Mouse (Mus musculus) lung, adult 18-20 months (tissue): ENCODE data around the gene Map3k10.
"Not testable (repeated sequence)": the region's sequence is repeated elsewhere in the genome, so short reads cannot be mapped to it uniquely, and the experiment has no call there.

Experiments
- DNase-seq, 2 experiments: peaks; one replicate each; pipeline ENCODE4 v3.0.0; 2022; ENCODE audit warnings: mixed read lengths in 2 of 2

Map3k10 gene

DNA sequence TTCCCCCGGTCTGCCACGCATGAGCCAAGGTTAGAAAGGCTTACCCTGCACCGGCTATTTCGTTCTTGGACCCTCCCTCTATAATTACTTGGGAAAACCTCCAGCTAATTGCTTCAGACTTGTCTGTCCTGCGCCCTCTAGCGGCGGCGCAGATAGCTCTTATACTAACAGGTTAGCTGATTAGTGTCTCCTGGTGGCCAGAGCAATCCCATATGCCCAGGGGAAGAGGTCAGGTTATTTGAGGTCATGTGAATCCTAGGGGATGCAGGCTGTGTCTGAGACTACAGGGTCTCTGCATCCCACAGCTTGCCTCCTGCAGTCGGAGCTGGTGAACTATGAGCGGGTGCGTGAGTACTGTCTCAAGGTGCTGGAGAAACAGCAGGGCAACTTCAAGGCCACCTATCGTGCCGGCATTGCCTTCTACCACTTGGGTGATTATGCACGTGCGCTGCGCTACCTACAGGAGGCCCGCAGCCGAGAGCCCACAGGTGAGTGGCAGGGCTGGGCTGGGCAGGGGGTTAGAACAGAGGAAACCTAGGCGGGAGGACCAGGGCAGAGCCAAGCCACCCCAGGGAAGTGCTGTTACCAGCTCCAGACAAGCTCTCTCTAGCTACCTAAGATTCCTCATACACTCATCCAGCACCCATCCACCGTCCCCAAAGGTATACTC is 19.7 kb downstream of the Map3k10 start:
- peak in 1 of 2 experiments; percentile 20 for DNase-seq

DNA sequence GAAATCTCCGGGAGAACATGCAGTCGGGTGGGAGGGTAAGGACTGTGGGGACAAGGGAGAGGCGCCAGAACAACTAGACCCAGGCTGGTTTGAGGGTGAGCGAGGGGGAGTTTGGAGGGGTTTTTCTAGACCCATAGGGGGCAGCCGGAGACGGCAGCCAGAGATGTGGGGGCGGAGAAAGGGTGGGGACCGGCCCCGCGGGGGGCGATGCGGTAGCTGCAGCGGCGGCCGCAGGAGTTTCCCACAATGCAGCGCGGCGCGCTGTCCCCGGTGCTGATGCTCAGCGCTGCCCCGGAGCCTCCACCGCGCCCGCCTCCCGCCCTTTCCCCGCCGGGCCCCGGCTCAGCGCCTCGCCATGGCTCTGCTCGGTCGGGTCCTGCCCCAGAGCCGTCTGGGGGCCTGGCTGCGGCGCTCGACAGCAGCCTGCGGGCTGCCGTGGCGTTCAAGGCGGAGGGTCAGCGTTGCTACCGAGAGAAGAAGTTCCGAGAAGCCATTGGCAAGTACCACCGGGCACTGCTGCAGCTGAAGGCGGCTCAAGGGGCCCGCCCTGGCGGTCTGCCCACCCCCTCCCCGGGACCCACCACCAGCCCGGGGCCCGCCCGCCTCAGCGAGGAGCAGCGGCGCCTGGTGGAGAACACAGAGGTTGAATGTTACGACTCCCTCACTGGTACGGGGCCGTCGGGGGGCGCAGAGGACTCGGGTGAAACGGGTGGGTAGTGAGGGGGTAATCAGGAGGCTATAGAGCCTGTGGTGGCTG is 20.5 kb downstream of the Map3k10 start, which contains the start of gene Ttc9b:
TSS of gene Ttc9b (plus strand) at position 235 of the 757 bp plus-strand sequence.
- peak in 1 of 2 experiments; percentile 5 for DNase-seq

DNA sequence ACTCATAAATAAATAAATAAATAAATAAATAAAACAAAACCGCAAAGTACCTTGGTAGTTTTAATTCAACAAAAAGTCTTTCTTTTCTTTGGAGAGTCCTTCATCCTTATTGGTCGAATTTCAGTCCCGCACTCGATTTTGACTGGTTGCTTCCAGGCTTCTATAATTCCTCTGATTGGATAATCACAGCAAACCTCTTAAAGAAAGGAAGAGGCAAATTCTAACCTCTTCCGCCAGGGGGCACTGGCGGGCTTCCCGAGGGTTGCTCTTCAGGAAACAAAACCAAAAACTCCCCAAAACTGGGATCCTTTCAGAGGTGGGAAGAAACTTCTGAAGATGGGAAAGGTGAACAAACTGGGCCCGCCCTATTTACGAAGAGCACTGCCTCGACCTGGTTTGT is 23.4 kb downstream of the Map3k10 start:
- DNase-seq, result peak; percentile 52 to 71

DNA sequence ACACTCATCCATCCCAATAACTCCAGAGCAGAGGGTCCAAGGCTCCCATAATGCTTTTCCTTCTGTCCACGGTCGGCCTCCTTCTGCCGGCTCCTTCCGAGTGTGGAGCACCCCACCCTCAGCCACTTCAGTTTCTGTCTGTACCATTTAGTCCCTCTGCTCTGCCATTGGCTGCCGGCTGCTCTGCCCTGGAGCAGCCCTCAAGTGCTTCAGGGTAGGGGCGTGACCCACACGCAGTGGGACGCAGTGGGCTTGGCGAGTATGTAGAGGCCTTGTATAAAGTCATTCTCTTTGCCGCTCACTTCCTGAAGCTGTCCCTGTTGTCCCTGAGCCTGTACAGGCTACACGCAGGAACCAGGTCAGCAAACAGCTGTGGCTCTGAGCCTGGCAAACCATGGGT is 24.7 kb downstream of the Map3k10 start:
- no peak for DNase-seq

DNA sequence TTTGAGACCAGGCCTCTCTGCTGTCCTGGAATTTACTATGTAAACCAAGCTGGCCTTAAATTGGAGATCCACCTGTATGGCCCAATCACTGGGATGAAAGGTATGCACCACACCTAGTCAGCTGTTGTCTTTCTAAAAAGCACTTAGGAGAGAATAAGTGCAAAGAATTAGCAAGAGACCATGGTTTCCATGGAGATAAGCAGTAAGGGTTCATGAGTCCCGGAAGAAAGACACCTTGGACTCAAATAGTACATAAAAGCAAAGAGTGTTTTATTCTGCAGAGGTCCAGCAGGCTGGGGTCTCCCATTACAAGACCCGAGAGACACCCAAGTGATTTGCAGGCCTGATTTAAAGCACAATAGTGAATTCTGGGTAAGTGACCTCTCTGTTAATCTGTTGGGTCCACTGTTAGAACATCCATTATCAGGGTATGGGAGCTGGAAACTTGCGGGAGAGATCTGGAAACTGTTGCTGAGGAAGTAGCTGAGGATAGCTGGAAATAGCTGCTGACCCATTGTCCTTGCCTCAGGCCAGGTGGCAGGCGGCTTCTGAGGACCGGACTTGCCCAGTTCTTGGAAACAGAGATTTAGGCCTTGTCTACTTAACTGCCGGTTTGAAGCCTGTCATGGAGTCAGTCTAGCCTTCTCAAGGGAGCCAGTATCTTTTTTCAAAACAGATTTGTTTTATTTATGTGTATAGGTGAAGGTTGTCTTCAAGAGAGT is 27.0 kb downstream of the Map3k10 start:
- no peak for DNase-seq

DNA sequence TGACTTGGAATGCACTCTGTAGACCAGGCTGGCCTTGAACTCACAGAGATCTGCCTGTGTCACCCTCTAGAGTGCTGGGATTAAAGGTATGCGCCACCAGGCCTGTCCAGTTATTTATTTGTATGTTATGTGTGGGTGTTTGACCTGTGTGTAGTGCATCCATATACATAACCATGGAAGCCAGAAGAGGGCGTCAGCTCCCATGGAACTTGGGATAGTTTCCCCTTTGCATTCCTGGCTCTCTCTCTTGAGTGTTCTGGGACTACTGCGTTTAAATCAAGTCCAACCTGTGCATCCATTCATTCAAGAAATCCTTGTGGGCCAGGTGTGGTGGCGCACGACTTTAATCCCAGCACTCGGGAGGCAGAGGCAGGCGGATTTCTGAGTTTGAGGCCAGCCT is 27.9 kb downstream of the Map3k10 start:
- no peak for DNase-seq

DNA sequence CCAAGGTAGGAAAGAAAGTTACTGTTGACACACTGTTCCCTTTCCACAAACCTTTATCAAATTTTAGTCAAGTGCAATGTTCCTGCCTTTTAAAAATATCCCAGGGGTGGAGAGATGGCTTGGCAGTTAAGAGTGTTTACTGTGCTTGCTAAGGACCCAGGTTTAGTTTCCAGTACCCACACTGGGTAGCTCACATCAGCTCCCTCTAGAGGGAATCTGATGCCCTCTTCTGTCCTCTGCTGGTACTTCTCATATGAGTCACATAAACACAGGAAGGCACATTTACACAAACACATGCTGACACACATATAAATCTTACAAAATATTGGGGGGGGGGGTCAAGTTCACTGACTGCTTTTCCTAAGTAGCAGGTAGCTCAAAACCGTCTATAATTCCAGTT is 29.9 kb downstream of the Map3k10 start:
- DNase-seq, result no peak

DNA sequence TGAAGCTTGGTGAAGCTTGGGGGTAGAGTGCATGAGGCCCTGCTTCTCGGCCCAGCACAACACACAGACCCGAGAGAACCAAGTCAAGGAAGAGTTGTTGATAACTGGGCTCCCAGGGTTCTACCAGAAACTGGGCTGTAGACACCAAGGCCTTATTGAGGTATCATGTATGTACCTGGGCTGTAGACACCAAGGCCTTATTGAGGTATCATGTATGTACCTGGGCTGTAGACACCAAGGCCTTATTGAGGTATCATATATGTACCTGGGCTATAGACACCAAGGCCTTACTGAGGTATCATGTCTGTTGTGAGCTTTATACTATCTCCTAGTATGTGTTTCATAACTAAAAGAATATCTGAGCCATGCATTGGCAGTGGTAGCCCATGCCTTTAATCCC is 39.3 kb downstream of the Map3k10 start:
- not testable (repeated sequence) for DNase-seq

DNA sequence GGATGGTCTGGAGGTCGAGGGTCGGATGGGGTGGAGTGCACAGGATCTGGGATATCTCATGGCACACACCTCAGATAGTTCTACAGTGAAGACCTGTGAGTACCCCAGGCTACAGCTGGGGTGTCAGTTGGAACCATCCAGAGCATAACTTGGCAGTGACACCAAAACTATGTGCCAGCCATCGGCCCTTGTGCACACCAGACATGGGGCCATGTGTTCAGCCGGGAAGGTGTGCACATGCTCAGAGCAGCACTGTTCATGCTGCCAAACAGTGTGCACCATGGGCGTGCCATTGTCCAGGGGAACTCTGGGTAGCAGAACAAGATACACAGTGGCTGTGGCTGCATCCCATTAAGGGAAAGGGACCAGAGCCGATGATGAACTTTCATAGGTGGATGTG is 39.7 kb downstream of the Map3k10 start:
- no peak for DNase-seq

DNA sequence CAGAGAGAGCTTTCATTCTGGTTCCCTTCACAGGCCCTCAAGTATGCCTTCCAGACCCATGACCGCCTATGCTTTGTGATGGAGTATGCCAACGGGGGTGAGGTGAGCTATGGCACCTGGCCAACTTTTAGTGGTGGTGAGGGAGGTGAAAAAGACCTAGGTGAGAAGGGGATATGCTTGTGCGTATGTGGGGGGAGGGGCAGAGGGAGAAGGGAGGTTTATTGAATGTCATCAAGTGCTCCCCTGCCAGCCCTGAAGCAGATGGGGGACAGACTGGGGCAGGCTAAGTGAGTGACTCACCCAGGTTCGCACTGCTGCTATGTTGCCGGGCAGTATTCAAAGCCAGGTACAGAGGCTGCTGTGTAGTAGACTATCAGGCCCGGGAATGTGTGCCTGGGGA is 41.2 kb downstream of the Map3k10 start:
- no peak for DNase-seq

DNA sequence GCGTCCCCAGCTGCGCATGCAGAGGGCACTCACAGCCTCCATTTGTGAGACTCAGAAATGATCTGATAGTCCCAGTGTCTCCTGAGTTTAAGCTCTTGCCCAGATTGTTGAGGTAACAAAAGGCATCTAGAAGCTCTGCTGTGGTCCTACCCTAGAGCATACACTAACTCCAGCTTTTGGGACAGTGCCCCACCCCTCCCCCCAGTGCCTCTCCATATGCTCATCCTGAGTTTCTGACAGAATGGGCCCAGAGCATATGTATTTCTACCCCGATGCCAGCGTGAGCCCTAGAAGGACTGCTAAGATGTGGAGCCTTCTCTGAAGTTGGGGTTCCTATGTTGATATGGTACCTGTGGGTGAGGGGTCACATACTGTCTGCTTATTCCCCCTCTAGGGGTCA is 43.0 kb downstream of the Map3k10 start:
- DNase-seq, result no peak

DNA sequence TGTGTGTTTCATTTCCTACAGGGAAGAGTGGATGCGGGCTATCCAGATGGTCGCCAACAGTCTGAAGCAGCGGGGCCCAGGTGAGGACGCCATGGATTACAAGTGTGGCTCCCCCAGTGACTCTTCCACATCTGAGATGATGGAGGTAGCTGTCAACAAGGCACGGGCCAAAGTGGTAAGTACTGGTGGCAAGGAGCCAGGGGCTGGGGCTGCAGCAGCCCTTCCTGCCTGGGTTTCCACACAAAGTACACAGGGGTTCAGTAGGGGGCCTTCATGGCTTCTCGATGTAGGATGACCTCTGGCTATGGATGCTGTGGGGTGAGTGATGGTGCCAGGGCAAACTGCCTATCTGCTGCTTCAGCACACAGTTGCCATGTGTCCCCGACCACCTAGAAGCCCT is 45.6 kb downstream of the Map3k10 start:
- DNase-seq, result not testable (repeated sequence)

DNA sequence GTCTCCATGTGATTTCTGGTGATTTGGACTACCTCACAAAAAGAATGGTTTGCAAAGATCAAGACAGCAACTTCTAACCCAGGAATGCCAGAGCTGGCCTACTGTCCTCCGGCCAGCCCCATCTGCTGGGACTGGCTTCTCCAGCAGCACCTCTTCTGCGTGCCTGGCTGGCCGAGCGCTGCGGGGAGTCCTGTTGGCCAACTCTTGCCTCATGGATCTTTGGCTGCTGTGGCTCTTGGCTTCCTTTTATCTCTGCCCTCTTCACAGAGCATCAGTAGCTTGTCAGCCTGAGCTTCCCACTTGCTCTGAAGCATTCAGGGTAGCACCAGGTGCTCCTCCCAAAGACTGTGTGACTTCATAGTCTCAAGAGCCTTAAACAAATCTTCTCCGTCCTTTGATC is 46.2 kb downstream of the Map3k10 start:
- DNase-seq, result no peak

DNA sequence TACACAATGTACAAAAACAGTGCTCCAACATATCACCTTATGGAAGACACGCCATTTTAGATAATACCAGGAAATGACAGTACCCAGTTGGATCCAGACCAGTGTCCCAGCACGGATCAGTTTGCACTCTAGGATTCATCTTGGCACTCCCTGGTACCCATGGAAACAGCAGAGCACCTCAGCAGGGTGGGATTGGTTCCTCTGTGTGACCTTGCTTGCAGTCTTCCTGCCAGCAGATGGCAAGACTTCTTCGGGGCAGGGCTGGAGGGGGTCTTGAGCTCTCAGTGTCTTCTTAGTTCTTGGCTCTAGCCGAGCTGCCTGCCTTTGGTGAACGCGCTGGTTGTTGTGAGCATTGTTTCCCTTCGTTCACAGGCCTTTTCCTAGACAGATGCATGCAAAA is 46.7 kb downstream of the Map3k10 start:
- DNase-seq, result no peak

DNA sequence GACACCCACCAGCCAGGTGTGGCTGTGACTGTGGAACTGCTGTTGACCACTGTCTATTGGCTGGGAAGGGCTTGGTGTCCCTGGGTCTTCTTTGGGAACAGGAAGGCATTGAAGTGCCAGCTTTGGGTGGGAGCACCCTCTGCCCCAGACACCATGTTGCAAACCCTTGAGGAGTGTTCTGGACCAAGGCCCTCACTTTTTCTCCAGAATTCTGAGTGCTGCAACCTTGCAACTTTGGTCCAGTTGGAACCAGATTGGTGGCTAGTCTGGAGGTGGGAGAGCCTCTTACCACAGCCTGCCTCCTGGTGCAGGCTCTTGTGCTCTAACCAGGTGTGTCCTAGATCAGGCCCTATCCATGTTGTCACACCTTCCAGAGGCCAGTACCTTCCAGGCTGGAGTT is 49.4 kb downstream of the Map3k10 start:
- DNase-seq, result no peak

DNA sequence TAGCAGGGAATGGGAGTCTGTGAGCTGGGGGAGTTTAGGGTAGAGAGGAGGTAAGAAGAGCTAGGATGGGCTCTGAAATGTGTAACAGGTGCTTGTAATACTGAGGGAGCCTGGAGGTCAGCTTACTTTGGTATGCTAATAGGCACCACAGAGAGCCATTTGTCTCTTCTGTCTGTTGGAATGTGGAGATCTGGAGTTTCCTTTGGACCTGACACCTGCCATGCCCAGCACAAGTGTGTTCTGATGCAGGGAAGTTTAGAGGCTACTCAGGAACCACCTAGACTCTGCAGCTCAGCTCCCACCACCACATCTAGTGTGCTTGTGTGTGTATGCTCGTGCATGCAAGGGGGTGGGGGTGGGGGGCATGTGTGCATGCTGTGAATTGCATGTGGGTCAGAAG is 52.2 kb downstream of the Map3k10 start:
- no peak for DNase-seq

DNA sequence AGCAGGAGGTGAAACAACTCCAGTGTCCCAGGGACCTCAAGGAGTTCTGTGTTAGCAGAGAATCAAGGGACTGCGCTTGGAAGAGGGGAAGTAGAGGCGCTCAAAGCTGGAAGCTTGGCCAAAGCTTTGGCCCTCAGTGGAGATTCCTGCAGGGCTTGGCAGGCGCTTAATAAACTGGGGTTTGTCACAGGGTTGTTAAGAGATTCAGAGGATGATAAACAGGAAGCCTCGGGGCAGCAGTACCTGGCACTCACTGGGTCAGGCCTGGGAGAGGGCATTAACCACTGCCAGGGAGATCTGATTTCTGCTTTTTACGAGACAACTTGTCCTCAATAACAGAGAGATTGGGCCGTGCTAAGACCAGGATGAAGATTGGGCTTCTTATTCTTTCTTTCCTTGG is 53.4 kb downstream of the Map3k10 start:
- DNase-seq, result no peak

DNA sequence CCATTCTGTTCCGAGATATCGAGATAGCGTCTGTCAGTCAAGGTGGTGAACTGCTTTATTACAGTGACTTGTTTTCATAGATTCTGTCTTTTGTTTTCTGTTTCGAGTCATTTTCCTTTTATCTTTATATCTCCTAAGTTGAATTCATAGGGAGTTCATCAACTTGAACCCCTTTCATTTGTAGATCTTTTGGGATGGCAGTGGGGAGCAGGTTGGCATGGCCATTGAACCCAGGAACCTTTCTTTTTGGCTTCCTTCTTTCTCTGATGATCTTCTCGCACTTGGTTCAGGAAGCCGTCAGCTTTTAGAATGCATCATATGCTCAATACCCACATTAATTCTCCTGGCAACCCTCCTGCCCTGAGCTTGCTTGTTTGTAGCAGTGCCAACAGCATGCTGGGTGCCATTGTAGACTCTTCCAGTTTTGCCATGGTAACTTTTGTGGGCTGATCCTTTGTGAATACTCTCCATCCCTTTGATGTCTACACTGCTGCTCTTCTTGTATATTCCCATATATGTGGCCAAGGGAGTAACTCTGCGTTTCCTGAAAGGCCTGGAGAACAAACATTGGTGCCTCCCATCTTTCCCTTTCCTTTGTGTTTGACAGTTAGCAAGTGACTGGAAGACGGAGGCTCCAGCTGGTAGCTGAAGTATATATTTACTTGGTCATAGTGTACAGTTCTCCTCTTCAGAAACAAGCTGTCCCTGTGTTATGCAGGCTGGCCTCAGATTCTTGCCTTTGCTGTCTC is 60.5 kb downstream of the Map3k10 start:
- no peak for DNase-seq

DNA sequence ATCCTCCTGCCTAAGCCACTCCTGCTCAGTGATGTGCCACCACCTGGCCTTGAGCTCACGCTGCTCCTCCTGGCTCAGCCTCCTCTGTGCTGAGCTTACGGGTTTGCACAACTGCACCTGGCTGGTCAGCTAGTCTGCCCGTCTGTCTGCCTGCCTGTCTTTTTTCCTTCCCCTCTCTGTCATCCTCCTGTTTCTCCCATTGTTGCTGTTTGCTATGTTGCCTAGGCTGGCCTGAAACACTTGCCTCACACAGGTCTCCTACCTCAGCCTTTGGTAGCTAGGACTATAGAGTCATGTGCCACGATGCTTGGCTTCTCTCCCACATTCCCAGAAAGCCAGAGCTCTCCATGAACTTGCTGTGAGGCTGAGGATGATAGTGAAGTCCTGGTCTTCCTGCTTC is 61.5 kb downstream of the Map3k10 start:
- no peak for DNase-seq

DNA sequence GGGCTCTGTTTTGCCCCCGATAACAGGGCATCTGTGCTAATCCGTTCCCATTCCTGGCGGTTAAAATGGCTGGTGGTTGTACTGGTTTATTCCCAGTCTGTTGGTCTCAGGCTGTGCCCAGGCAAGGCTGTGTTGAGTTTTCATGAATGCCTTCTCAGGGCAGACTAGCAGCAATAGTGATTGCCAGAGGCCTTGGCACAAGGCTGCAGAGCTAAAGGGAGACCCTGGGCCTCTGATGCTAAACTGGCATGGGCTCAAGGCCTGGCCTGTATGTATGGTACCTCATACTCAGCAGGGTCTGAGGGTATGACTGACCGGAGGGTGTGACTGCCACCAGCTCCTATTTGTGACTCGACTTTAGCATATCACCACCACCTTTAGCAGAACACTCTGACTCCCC is 63.5 kb downstream of the Map3k10 start:
- DNase-seq, result no peak

DNA sequence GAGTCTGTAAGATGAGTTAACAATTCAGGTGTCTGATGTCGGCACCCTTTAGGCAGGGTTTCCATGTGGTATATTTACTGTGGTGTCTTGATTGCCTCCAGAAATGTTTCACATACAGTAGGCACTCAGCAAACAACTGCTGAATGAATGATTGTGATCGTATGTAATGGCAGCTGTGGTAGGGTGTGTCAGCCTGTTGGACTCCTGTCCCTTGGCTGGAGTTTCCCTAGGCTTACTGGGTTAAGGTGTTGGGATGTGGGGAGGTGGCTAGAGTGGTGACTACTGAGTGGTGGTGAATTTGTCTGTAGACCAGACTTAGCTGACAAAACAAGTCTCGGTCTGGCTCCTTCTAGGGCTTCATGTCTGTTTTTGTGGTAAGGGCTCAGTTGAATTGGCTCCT is 64.0 kb downstream of the Map3k10 start:
- DNase-seq, result no peak

DNA sequence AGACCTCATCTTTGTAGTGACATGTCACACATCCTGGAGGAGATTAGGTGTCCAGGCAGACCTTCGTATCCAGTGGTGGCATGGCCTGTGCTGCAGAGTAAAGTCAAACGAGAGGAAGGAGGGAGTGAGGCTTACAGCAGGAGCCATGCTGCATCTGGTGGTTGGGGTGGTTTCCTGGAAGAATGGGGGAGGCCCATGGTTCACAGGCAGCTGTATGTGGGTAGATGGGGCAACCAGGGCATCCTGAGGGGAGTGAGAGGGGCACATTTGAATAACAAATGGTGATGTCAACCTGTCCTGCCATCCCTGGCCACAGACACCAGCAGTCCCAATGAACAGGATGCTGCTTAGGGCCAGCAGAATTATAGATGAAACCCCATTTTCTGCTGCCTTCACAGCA is 64.7 kb downstream of the Map3k10 start:
- no peak for DNase-seq

DNA sequence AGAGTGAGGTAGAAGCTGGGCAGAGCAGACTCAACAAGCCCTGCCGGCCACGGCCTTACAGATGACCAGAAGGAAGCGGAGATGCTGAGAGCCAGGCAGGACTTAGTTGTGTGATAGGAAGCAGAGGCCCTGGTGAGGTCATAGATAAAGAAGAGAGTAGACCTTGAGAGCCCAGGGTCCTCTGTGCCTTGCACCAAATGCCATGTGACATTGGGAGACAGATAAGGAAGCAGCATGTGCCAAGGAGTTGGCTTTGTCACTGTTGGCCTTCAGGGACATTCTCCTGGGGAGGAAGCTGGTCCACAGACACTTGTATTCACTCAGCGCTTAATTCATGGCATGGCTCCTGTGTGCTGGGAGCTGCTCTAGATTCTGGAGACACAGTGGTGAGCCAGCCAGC is 65.1 kb downstream of the Map3k10 start:
- no peak for DNase-seq
